Mouse (Mus musculus) heart, postnatal 0 days (tissue): ENCODE data around the gene P4ha1. TPM values are rescaled to one million over a fixed set of nuclear protein-coding genes. Genes with fewer than 3 reads are reported as not detected.

ENCODE experiments used
- ATAC-seq: fragments of 200-750 bp; cut with Nextera tagmentation; 2 replicates; pipeline ENCODE4 v1.8.0; 2017; ENCODE audit warnings: low read depth, moderate number of reproducible peaks, moderate library complexity; ENCODE audit not compliant: insufficient read depth
- DNase-seq: peaks from one replicate; pipeline ENCODE4 v3.0.0-alpha.2; 2016; ENCODE audit warnings: low spot score
- H3K27ac ChIP-seq: fragments of 300-500 bp; sonication (generic); 2 replicates; pipeline ENCODE4 v1.5.1; 2014; ENCODE audit warnings: low read depth, mild to moderate bottlenecking
- H3K27me3 ChIP-seq: fragments of 300-500 bp; sonication (generic); 2 replicates; pipeline ENCODE4 v1.6.1; 2014; ENCODE audit warnings: low read length, mixed read lengths; ENCODE audit not compliant: control insufficient read depth, insufficient read depth
- H3K36me3 ChIP-seq: fragments of 300-500 bp; sonication (generic); replicated peaks from 2 replicates; pipeline ENCODE4 v1.6.1; 2014; ENCODE audit warnings: low read length, mixed read lengths; ENCODE audit not compliant: control insufficient read depth, insufficient read depth
- H3K4me1 ChIP-seq: fragments of 300-500 bp; sonication (generic); 2 replicates; pipeline ENCODE4 v1.6.1; 2014; ENCODE audit warnings: antibody characterized with exemption; ENCODE audit not compliant: control insufficient read depth, insufficient read depth
- H3K4me2 ChIP-seq: fragments of 300-500 bp; sonication (generic); 2 replicates; pipeline ENCODE4 v1.6.1; 2014; ENCODE audit warnings: low read depth, mild to moderate bottlenecking, low read length, moderate library complexity
- H3K4me3 ChIP-seq: fragments of 300-500 bp; sonication (generic); 2 replicates; pipeline ENCODE4 v1.5.1; 2014; ENCODE audit warnings: low read depth, low read length
- H3K9ac ChIP-seq: fragments of 300-500 bp; sonication (generic); replicated peaks from 2 replicates; pipeline ENCODE4 v1.6.1; 2014; ENCODE audit warnings: low read depth, low read length, mixed read lengths
- H3K9me3 ChIP-seq: fragments of 300-500 bp; sonication (generic); replicated peaks from 2 replicates; pipeline ENCODE4 v1.6.1; 2016; ENCODE audit warnings: low read length; ENCODE audit not compliant: control insufficient read depth
- CTCF ChIP-seq: IDR thresholded peaks from 2 replicates; pipeline ENCODE4 v1.5.1; 2016; ENCODE audit warnings: antibody characterized with exemption, control low read depth, low read depth
- EP300 ChIP-seq: IDR thresholded peaks from 2 replicates; pipeline ENCODE4 v1.6.1; 2016; ENCODE audit warnings: antibody characterized with exemption, low read depth
- WGBS: fragments of 180-500 bp; shearing (Covaris S2); extraction: QIAGEN DNeasy Blood & Tissue Kit; methylation state at CpG from one replicate; pipeline ENCODE4 v1.1.7; 2014; 5-methylcytosine and 5-hydroxymethylcytosine counted together
- polyA plus RNA-seq: library from polyadenylated mRNA; unstranded; fragments of >200 nt; fragmentation: Nextera tagmentation; extraction: Ambion mirVana; gene quantifications from 2 replicates; pipeline ENCODE4 v1.2.1, GENCODE M21; 2015
- total RNA-seq: library from RNA; depleted of rRNA; stranded (reverse); fragments of >200 nt; gene quantifications from 2 replicates; pipeline ENCODE4 v1.2.3, GENCODE M21; 2014; ENCODE audit warnings: low replicate concordance

The P4ha1 gene
- total and polyA plus RNA-seq, 2 experiments from 2014 or later: 13.8 to 28.4 TPM

DNA sequence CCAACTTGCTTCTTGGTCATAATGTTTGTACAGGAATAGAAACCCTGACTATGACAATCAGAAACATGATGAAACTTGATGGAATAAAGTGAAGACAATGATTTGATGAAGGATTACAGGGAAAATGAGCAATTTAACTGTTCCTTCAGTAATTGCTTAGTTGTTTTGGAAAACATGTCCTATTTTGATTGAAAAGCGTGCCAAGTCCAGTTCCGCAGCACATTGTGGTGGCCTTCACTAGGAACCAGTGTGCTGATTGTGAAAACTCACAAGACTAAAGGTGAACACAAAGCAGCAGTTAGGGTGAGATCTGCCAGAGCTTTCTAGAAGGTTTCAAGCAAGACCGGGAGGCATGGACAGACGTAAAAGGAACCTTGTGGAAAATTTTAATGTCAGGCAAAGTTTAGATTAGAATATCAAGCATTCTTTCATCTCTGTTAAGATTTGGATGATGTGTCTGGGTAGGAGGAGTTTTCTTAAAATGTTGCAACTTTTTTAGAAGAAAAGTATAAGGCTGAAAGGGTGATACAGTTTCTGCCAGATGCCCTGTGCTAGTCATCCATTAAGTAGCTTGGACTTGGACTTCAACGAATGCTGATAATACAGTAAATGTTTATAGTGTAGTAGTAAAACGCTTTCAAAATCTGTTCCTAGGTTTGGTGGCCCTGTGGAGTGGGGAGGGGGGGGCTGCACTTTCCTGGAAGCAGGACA, 8.6 kb downstream of the P4ha1 start:
- peaks cover 29% of the 10 kb centered on the region for H3K4me1 ChIP-seq
- WGBS: 66% methylated on average over 6 of the region's 6 CpGs
- no peak overlapping the region for H3K4me2 ChIP-seq
- H3K9ac ChIP-seq: no peak overlapping the region
- no peaks in the 10 kb centered on the region for H3K36me3 ChIP-seq
- no peaks in the 10 kb centered on the region for H3K27me3 ChIP-seq
- ATAC-seq: no peak
- no peak for TF ChIP-seq CTCF
- no peak for TF ChIP-seq EP300
- H3K4me3 ChIP-seq: no peak overlapping the region
- H3K9me3 ChIP-seq: no peaks in the 10 kb centered on the region
- no peak for DNase-seq
- no peak overlapping the region for H3K27ac ChIP-seq

DNA sequence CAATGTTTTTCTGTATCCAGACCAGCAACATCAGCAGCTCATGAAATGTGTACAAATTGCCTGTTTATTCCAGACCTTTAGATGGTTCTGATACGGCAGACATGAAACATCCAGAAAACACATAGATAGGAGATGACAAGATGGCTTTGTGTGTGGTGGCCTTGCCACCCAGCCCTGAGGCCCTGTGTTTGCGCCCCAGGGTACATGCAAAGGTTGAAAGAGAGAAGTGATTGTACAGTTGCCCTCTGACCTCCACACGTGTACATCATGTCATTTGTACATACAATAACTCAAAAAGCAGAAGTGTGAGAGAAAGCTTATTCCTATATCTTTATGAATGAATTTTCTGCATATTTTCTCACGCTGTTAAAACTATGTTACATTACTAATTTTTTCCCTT, 10.3 kb downstream of the P4ha1 start:
- H3K4me2 ChIP-seq: no peak overlapping the region
- H3K27ac ChIP-seq: no peak overlapping the region
- no peaks in the 10 kb centered on the region for H3K27me3 ChIP-seq
- ATAC-seq: no peak
- H3K9ac ChIP-seq: no peak overlapping the region
- 81% methylated on average over 4 of the region's 4 CpGs for WGBS
- no peak overlapping the region for H3K4me3 ChIP-seq
- H3K4me1 ChIP-seq: peaks cover 26% of the 10 kb centered on the region
- peaks cover 10% of the 10 kb centered on the region for H3K36me3 ChIP-seq
- no peak for DNase-seq
- no peaks in the 10 kb centered on the region for H3K9me3 ChIP-seq
- TF ChIP-seq CTCF (no peak), EP300 (no peak)

DNA sequence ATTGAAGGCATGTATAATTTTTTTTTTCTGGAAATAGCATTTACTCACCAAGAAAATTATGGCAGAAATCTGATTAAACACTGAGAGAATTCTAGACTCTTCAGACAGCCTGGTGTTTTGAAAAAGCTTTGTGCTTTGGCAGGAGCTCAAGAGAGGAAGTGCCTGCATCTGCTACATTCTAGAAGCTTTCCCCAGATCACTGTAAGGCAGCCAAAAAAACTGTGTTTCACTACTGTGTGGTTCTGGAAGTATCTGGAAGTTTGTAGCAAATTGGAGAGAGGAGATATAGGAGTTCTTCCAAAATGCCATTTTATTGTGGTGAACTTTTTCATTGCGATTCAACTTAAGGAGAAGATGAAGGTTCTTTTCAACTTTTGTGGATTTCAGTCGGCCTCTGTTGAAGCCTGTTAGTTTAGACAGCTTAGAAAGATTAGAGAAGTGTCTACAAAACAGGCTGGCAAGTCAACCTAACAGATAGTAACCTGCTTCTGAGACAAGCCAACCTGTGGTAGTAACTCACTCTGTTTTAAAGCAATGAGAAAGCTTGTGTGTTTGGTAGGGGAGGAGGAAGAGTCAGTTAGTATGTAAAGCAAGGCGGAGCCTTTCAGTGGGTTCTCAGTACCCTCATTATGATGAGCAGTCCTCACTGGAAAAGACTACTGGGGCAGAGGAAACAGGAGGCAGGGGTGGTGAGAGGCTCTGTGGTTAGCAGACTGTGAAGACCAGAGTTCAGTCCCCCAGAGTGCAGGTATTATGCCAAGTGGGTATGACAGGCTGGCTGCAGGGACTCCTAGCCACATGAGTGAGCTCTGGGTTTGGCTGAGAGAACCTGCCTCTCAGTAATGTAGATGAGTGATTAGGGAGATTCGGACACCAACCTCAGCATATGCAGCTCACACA, 12.1 kb downstream of the P4ha1 start:
- Histone ChIP-seq H3K4me1 (peaks cover 23% of the 10 kb centered on the region), H3K4me2 (no peak overlapping the region), H3K9ac (no peak overlapping the region), H3K36me3 (peaks cover 21% of the 10 kb centered on the region), H3K9me3 (no peaks in the 10 kb centered on the region), H3K27me3 (no peaks in the 10 kb centered on the region), H3K4me3 (no peak overlapping the region), H3K27ac (peak overlapping the region; percentile 58)
- WGBS: 48% methylated on average over 4 of the region's 4 CpGs
- DNase-seq: peak; percentile 81
- ATAC-seq: no peak
- TF ChIP-seq EP300 (no peak), CTCF (no peak)

DNA sequence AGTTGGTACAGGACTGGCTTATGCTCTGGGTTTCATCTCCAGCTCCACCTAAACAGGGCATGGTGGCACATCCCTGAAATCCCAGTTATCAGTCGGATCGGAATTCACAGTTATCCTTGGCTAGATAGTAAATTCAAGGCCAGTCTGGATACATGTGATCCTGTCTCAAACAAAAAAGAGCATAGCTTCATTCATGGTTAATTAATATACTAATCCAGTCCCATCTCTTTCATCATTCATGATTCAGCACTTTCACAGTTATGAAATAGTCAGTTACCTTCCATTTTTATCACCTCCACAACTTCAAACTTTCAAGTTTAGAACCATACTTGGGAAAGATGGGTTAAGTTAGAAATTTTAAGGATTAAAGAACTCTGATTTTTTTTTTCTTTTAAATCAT, 13.0 kb downstream of the P4ha1 start:
- no peak for DNase-seq
- no peak overlapping the region for H3K4me3 ChIP-seq
- no peak overlapping the region for H3K4me2 ChIP-seq
- peaks cover 30% of the 10 kb centered on the region for H3K36me3 ChIP-seq
- WGBS: 58% methylated on average over 2 of the region's 2 CpGs
- no peaks in the 10 kb centered on the region for H3K9me3 ChIP-seq
- no peak for TF ChIP-seq EP300
- no peak for ATAC-seq
- H3K27ac ChIP-seq: no peak overlapping the region
- H3K9ac ChIP-seq: no peak overlapping the region
- peaks cover 18% of the 10 kb centered on the region for H3K4me1 ChIP-seq
- no peaks in the 10 kb centered on the region for H3K27me3 ChIP-seq

DNA sequence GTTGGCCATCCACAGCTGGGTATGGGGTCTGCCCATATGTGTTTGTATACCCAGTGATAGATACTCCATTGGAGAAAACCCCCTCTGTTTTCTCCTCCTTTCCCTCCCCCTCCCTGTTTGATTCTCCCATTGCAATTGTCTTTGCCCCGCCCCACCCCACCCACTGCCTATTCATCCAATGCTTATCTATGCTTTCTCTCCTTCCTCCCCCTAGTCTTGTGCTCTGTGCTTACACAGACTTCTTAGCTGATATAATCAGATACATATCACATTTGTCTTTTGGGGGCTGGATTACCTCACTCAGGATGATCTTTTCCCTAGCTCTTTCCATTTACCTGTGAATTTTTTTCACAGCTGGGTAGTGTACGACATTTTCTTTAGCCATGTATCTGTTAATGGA, 23.5 kb downstream of the P4ha1 start:
- no peak overlapping the region for H3K4me3 ChIP-seq
- peaks cover 86% of the 10 kb centered on the region for H3K36me3 ChIP-seq
- no peaks in the 10 kb centered on the region for H3K4me1 ChIP-seq
- no peak for DNase-seq
- no peak for TF ChIP-seq CTCF
- no peak for TF ChIP-seq EP300
- H3K4me2 ChIP-seq: no peak overlapping the region
- ATAC-seq: no peak
- WGBS: 87% methylated on average over 2 of the region's 2 CpGs
- no peak overlapping the region for H3K27ac ChIP-seq
- H3K9ac ChIP-seq: no peak overlapping the region
- no peaks in the 10 kb centered on the region for H3K9me3 ChIP-seq
- H3K27me3 ChIP-seq: no peaks in the 10 kb centered on the region
